Mouse (Mus musculus) small intestine, adult 2 months (tissue): ENCODE results near the gene Rps15.

ENCODE experiments used
- CTCF ChIP-seq: fragments of 200-500 bp; IDR thresholded peaks from 2 replicates; pipeline ENCODE4 v1.5.1; 2012; ENCODE audit warnings: low read depth, mild to moderate bottlenecking, control low read depth, inconsistent platforms, low read length, moderate library complexity, mixed read lengths; ENCODE audit not compliant: insufficient replicate concordance, insufficient read length; ENCODE audit errors: extremely low read depth
- POLR2A ChIP-seq: fragments of 200-500 bp; IDR thresholded peaks from 2 replicates; pipeline ENCODE4 v1.6.1; 2012; ENCODE audit warnings: low read depth, mild to moderate bottlenecking, control low read depth, inconsistent platforms, low read length, moderate library complexity

DNA sequence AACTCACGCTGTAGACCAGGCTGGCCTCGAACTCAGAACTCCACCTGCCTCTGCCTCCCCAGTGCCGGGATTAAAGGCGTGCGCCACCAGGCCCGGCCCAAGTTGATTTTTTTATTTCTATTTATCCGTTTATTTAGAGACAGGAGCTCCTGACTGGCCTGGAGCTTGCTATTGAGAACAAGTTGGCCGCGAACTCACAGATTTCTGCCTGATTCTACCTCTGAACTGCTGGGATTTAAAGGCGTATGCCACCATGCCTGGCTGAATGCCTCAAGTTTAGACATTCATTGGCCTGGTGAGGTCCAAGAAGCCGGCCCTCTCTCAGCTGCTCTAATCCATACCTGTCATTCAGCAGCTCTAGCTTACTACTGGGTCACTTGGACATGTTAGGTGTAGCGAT, 30.1 kb upstream of the Rps15 start:
- no peak for TF ChIP-seq CTCF
- no peak for TF ChIP-seq POLR2A
